Mouse (Mus musculus): Measurements from ENCODE around the gene Gm3336.

Gm3336 gene

GRCm38 (mm10) chr8:70696019-70696885 lies 22.1 kb upstream of the Gm3336 start:
- DNase-seq = peak; percentile 89

- DNase-seq = no peak
Measured at GRCm38 (mm10) chr8:70696946-70697345, 21.4 kb upstream of the Gm3336 start.

GRCm38 (mm10) chr8:70697366-70698250 lies 20.7 kb upstream of the Gm3336 start:
- DNase-seq = no peak

GRCm38 (mm10) chr8:70698310-70699109 lies 19.8 kb upstream of the Gm3336 start, which contains the start of gene Jund:
TSS of gene Jund (plus strand) at chr8:70698949.
- peak; percentile 99 for DNase-seq

- peak; percentile 52 for DNase-seq
Measured at GRCm38 (mm10) chr8:70699116-70699833, 19.1 kb upstream of the Gm3336 start.

- DNase-seq = peak; percentile 90
Measured at GRCm38 (mm10) chr8:70699834-70700554, 18.3 kb upstream of the Gm3336 start.

GRCm38 (mm10) chr8:70700555-70700922 lies 17.8 kb upstream of the Gm3336 start:
- peak; percentile 96 for DNase-seq

- no peak for DNase-seq
Measured at GRCm38 (mm10) chr8:70701048-70701981, 17.0 kb upstream of the Gm3336 start.

GRCm38 (mm10) chr8:70701982-70702841 lies 16.1 kb upstream of the Gm3336 start:
- DNase-seq = no peak

- no peak for DNase-seq
Measured at GRCm38 (mm10) chr8:70702842-70703182, 15.5 kb upstream of the Gm3336 start.

GRCm38 (mm10) chr8:70703287-70703686 lies 15.1 kb upstream of the Gm3336 start, which contains the start of gene Iqcn:
TSS of gene Iqcn (plus strand) at chr8:70703457.
- DNase-seq = no peak

GRCm38 (mm10) chr8:70708281-70708680 lies 10.1 kb upstream of the Gm3336 start:
- no peak for DNase-seq

GRCm38 (mm10) chr8:70709794-70710193 lies 8.5 kb upstream of the Gm3336 start:
- no peak for DNase-seq

GRCm38 (mm10) chr8:70710296-70710695 lies 8.0 kb upstream of the Gm3336 start:
- DNase-seq = no peak

GRCm38 (mm10) chr8:70711041-70711440 lies 7.3 kb upstream of the Gm3336 start:
- DNase-seq = no peak

- no peak for DNase-seq
Measured at GRCm38 (mm10) chr8:70713991-70714390, 4.4 kb upstream of the Gm3336 start.

- no peak for DNase-seq
Measured at GRCm38 (mm10) chr8:70715086-70715485, 3.3 kb upstream of the Gm3336 start.

- DNase-seq = peak; percentile 4
Measured at GRCm38 (mm10) chr8:70716521-70717400, 1.6 kb upstream of the Gm3336 start.

Data from kidney, postnatal 14 days (tissue).